Mouse (Mus musculus): ENCODE results near the gene Scube1. TPM values are rescaled to one million over a fixed set of nuclear protein-coding genes. Genes with fewer than 3 reads are reported as not detected.

Scube1 gene
- polyA plus RNA-seq, 1 experiment = not detected

GRCm38 (mm10) chr15:83725556-83726200, 857 bp upstream of the Scube1 start:
- Histone ChIP-seq H3K27ac (ENCODE audit: control insufficient read depth, insufficient read depth, low read depth, low read length, poor library complexity) (no peak overlapping the region; the same call in 1 of the 2 replicates), H3K4me1 (ENCODE audit: control insufficient read depth, insufficient read depth, low read length) (no peaks in the 10 kb centered on the region; the same call in 1 of the 2 replicates), H3K4me3 (replicated peaks; ENCODE audit: control insufficient read depth, low read depth, low read length) (no peak overlapping the region)
- TF ChIP-seq CTCF (IDR thresholded peaks at IDR 0.05; ENCODE audit: control insufficient read depth, insufficient read depth, low read length) (no peak), POLR2A (IDR thresholded peaks at IDR 0.05; ENCODE audit: borderline replicate concordance, control insufficient read depth, low read depth, low read length) (no peak)
- 30% methylated on average over 28 of the region's 28 CpGs for WGBS

GRCm38 (mm10) chr15:83724160-83724885, 498 bp downstream of the Scube1 start:
- Histone ChIP-seq H3K4me3 (replicated peaks; ENCODE audit: control insufficient read depth, low read depth, low read length) (no peak overlapping the region), H3K27ac (ENCODE audit: control insufficient read depth, insufficient read depth, low read depth, low read length, poor library complexity) (no peak overlapping the region), H3K4me1 (ENCODE audit: control insufficient read depth, insufficient read depth, low read length) (no peaks in the 10 kb centered on the region; the same call in 1 of the 2 replicates)
- no peak for TF ChIP-seq CTCF (IDR thresholded peaks at IDR 0.05; ENCODE audit: control insufficient read depth, insufficient read depth, low read length)
- TF ChIP-seq POLR2A (IDR thresholded peaks at IDR 0.05; ENCODE audit: borderline replicate concordance, control insufficient read depth, low read depth, low read length) = no peak
- WGBS = 2% methylated on average over 61 of the region's 61 CpGs

- no peak for TF ChIP-seq POLR2A (IDR thresholded peaks at IDR 0.05; ENCODE audit: borderline replicate concordance, control insufficient read depth, low read depth, low read length)
- no peak for TF ChIP-seq CTCF (IDR thresholded peaks at IDR 0.05; ENCODE audit: control insufficient read depth, insufficient read depth, low read length)
- H3K4me3 ChIP-seq (replicated peaks; ENCODE audit: control insufficient read depth, low read depth, low read length) = no peak overlapping the region
- H3K4me1 ChIP-seq (ENCODE audit: control insufficient read depth, insufficient read depth, low read length) = no peaks in the 10 kb centered on the region
- 74% methylated on average over 6 of the region's 6 CpGs for WGBS
- no peak overlapping the region for H3K27ac ChIP-seq (ENCODE audit: control insufficient read depth, insufficient read depth, low read depth, low read length, poor library complexity)
Measured at GRCm38 (mm10) chr15:83715582-83716228, 9.1 kb downstream of the Scube1 start.

- Histone ChIP-seq H3K27ac (ENCODE audit: control insufficient read depth, insufficient read depth, low read depth, low read length, poor library complexity) (no peak overlapping the region), H3K4me3 (replicated peaks; ENCODE audit: control insufficient read depth, low read depth, low read length) (no peak overlapping the region), H3K4me1 (ENCODE audit: control insufficient read depth, insufficient read depth, low read length) (no peaks in the 10 kb centered on the region)
- WGBS = 79% methylated on average over 10 of the region's 10 CpGs
- TF ChIP-seq CTCF (IDR thresholded peaks at IDR 0.05; ENCODE audit: control insufficient read depth, insufficient read depth, low read length) (no peak), POLR2A (IDR thresholded peaks at IDR 0.05; ENCODE audit: borderline replicate concordance, control insufficient read depth, low read depth, low read length) (no peak)
Measured at GRCm38 (mm10) chr15:83712798-83713197, 12.0 kb downstream of the Scube1 start.

GRCm38 (mm10) chr15:83712361-83712760, 12.5 kb downstream of the Scube1 start:
- 78% methylated on average over 5 of the region's 5 CpGs for WGBS
- no peaks in the 10 kb centered on the region for H3K4me1 ChIP-seq (ENCODE audit: control insufficient read depth, insufficient read depth, low read length)
- no peak for TF ChIP-seq POLR2A (IDR thresholded peaks at IDR 0.05; ENCODE audit: borderline replicate concordance, control insufficient read depth, low read depth, low read length)
- TF ChIP-seq CTCF (IDR thresholded peaks at IDR 0.05; ENCODE audit: control insufficient read depth, insufficient read depth, low read length) = no peak

GRCm38 (mm10) chr15:83709889-83710774, 14.7 kb downstream of the Scube1 start:
- 76% methylated on average over 23 of the region's 23 CpGs for WGBS
- TF ChIP-seq POLR2A (IDR thresholded peaks at IDR 0.05; ENCODE audit: borderline replicate concordance, control insufficient read depth, low read depth, low read length) (no peak), CTCF (IDR thresholded peaks at IDR 0.05; ENCODE audit: control insufficient read depth, insufficient read depth, low read length) (no peak)
- Histone ChIP-seq H3K4me3 (replicated peaks; ENCODE audit: control insufficient read depth, low read depth, low read length) (no peak overlapping the region), H3K27ac (ENCODE audit: control insufficient read depth, insufficient read depth, low read depth, low read length, poor library complexity) (no peak overlapping the region), H3K4me1 (ENCODE audit: control insufficient read depth, insufficient read depth, low read length) (no peaks in the 10 kb centered on the region)

More at GRCm38 (mm10) chr15:83712361-83712760, 12.5 kb downstream of the Scube1 start:
- Histone ChIP-seq H3K27ac (ENCODE audit: control insufficient read depth, insufficient read depth, low read depth, low read length, poor library complexity) (no peak overlapping the region), H3K4me3 (replicated peaks; ENCODE audit: control insufficient read depth, low read depth, low read length) (no peak overlapping the region)

GRCm38 (mm10) chr15:83706528-83707199, 18.2 kb downstream of the Scube1 start:
- H3K4me3 ChIP-seq (replicated peaks; ENCODE audit: control insufficient read depth, low read depth, low read length) = no peak overlapping the region
- 67% methylated on average over 10 of the region's 10 CpGs for WGBS
- H3K27ac ChIP-seq (ENCODE audit: control insufficient read depth, insufficient read depth, low read depth, low read length, poor library complexity) = no peak overlapping the region
- H3K4me1 ChIP-seq (ENCODE audit: control insufficient read depth, insufficient read depth, low read length) = no peaks in the 10 kb centered on the region
- no peak for TF ChIP-seq CTCF (IDR thresholded peaks at IDR 0.05; ENCODE audit: control insufficient read depth, insufficient read depth, low read length)

All from bone marrow, adult 2 months (tissue).